Mouse (Mus musculus) cerebellum, adult 11-12 months (tissue): ENCODE measurements around the gene Slc25a1.

Source experiments
- DNase-seq: peaks from one replicate; pipeline ENCODE4 v3.0.0; 2022

The Slc25a1 gene

DNA sequence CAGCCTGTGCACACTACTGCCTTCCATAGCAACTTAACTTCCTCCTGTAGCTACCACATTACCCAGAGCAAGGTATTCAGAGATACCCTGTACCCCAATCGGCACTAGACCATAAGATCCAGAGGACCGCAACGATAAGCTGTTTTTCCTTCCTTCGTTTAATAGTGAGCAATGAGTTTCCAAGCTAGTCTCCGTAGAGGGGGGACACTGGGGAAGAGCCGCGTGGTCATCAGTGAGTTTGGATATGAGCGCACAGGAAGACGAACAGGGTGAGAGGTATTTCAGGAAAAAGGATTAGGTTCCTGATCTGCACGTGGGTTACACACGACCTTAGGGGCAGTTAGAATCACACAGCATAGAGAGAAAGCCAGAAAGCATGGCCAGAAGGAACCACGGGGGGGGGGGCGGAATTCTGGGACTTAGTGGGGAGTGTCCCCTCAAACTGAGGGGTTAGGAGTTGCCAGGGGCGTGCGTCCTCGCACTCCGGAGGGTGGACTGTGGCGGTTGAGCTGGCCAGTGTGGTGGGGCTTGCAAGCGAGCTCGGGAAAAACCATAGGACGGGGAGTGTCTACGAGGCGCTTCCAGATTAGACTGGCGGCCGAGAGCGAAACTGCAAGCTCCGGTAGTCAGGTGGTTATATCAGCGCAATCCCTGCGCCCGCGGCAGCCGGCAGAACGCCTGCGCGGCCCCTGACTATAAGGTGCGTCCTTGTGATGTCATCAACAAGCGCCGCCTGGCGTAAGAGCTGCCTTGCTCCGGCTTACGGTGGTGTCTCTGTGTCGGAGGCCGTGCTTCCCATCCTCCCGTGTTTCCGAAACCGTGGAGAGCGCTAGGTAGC, 6.5 kb downstream of the Slc25a1 start:
- peak; percentile 96 for DNase-seq

DNA sequence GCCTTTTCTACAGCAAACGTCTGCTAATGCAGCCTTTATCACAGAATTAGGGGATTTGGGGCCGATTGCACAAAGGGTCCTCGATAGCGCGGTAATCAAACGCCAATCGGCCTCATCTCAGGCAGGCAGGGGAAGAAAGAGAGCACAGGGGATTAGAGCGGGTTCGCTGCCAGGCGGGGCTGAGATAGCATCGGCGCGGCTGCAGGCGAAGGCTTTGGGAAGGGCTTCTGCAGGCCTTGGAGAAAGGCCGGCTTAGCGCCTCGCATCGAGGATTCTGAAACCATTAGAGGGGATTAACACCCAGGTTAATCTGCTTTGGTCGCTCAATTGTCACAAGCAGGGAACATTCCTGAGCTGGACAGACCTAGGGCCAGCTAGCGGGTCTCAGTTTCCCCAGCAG, 7.4 kb downstream of the Slc25a1 start:
- peak; percentile 22 for DNase-seq

DNA sequence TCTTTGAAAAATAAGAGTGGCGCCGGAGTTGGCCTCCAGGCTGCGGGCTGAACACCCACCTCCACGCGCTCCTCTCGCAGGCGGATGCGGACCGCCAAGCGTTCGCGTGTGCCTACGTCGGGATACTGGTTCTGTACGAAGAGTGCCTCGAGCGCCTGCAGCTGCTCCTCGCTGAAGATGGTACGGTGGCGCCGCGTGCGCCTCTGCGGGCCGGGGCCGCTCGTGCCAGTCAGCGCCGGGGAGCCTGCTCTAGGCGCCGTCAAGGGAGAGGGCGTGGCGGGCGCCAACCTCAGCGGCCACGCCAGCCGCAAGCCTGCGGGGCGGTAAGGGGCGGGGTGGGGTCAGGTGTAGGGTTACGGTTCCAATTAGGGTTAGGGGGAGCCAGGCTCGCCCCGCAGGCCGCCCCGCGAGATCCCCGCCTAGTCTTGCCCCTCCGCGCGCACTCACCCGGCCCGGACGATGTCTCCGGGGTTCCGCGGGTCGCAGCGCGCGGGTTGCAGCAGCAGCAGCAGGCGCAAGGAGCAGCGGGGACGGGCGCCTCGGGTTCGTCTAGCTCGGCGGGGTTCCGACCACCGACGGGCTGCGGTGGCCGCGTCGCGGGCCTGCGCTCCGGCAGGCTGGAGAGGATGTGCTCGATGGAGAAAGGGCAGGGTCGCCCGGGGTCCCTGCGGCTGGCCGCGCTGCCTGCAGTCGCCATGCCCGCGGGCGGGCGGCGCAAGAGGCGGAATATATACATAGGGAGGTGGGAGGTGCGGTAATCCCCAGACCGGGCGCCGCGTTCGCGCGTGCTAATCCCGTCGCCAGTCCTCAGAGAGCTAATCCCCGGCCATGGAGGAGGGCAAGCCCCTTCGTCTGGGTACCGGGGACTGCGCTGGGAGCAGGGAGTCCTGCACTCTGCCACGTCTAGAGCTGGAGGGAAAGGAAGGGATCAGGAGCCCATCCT, 13.4 kb downstream of the Slc25a1 start, which contains the start of gene Gsc2:
Gene Gsc2, minus strand, starts transcription at position 753 of the 943 bp plus-strand sequence.
- DNase-seq = no peak

DNA sequence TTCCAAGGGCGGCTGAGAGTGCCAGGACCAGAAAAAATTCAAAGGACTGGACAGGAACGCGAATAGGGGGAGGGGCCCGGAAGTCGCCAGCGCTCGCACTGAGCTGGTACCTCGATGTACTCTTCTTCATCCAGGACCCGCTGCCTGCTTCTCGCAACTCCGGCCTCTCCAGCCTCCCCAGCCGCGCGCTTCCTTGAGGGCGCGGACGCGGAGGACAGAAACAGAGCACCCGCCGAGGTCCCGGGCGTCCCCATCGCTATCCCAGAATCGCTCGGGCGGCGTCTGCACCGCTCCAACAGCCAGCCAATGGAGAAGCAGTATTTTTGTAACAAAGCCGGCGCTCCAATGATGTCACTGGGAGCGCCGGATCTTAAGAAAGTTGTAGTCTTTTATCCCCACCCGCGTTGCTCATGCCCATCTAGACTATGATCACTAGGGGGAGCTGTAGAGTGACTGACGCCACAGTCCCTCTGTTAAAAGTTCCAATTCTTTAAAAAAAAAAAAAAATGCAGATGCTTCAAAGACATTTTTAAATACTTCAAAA, 16.9 kb downstream of the Slc25a1 start, which contains the start of gene Ess2:
Gene Ess2, minus strand, starts transcription at position 297 of the 544 bp plus-strand sequence.
- DNase-seq = peak; percentile 94

DNA sequence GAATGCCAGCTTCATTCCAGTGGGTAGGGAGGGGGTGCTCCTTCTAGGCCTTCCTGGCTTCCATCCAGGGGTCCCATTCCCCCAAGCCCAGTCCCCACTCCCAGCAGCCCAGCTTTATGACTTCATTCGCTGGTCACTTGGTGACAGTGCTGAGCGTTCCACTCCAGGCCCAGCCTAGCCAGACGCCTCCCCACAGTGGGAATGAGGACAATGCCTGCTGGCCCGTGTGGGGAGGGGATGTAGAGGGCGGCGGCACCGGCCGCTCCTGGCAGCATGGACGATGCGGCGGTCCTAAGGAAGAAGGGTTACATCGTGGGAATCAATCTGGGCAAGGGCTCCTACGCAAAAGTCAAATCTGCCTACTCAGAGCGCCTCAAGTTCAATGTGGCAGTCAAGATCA, 29.6 kb downstream of the Slc25a1 start, which contains the start of the genes Dgcr2 and Tssk2:
Gene Dgcr2, minus strand, starts transcription at position 101 of the 400 bp plus-strand sequence.
Gene Tssk2, plus strand, starts transcription at position 176 of the 400 bp plus-strand sequence.
- DNase-seq = no peak

DNA sequence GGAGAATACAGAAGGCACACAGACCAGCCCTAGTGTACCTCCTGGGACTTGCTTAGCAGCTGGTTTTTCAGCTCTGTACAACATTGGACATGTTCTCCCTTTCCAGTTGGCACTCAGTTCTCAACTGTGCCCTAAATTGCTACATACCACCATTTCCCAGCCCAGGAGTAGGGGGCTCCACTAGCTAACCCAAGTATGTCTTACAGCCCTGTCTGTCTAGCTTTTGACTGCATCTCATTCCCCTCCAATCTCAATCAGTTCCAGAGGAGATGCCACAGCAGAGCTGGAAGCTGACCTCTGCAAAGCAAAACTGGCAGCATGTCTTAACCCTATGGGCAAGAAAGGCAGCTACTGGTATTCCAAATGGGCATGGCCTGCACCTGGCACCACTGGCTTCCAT, 31.9 kb downstream of the Slc25a1 start:
- DNase-seq = no peak

DNA sequence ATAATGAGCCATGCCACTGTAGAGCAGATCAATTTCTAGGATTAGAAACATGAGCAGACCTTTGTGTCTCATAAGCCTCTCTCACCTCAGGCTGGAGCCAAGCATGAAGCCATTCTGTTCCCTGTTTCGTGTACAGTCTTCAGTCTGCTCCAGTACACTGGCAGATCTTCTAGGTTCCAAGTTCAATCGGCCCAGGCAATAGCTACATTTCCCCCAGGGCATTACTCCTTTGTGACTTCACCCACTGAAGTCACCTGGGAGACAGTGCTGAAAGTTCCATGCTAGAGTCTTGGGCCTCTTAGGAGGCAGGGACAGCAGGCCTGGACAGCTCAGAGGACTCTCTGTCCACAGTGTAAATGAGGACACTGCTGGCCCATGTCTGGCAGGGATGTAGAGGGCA, 34.1 kb downstream of the Slc25a1 start, which contains the start of gene Tssk1:
Gene Tssk1, plus strand, starts transcription at position 301 of the 400 bp plus-strand sequence.
- DNase-seq = no peak

DNA sequence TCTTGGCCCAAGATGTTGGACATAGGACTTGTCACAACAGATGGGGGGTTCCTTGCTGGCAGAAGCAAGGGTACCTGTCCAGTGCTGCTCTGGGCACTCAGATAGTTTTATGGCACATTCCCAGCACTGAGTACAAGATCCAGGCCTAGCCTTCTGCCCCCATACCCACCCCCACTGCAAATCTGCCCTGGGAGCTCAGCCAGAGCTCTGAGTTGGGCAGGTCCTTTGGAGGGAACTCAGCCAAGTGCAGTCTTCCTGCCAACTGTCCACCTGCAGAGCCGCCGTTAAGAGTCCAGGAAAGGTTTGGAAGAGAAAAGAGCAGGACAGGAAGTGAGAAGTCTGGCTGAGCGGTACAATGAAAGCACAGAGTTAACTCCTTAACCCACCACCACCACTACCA, 35.4 kb downstream of the Slc25a1 start:
- DNase-seq = peak; percentile 92

DNA sequence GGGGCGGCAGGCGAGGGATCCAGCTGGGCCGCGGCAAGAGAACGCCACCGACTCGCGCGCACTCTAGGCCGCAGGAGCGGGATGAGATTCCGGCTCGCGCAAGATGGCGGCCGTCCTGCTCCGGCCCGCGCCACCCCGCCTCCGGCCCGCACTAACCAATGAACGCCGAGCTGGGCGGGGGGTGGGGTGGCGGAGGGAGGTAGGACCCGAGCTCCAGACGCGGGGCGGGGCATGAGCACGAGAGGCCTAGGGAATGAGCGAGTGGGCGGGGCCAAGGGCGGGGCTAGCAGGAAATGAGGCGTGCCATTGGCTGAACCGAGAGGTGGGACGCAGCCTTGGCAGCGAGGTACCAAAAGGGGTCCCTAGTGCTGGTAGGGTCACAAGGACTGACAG, 36.5 kb downstream of the Slc25a1 start, which contains the start of gene Gm20518:
Gene Gm20518, minus strand, starts transcription at position 105 of the 393 bp plus-strand sequence.
- DNase-seq = peak; percentile 99

DNA sequence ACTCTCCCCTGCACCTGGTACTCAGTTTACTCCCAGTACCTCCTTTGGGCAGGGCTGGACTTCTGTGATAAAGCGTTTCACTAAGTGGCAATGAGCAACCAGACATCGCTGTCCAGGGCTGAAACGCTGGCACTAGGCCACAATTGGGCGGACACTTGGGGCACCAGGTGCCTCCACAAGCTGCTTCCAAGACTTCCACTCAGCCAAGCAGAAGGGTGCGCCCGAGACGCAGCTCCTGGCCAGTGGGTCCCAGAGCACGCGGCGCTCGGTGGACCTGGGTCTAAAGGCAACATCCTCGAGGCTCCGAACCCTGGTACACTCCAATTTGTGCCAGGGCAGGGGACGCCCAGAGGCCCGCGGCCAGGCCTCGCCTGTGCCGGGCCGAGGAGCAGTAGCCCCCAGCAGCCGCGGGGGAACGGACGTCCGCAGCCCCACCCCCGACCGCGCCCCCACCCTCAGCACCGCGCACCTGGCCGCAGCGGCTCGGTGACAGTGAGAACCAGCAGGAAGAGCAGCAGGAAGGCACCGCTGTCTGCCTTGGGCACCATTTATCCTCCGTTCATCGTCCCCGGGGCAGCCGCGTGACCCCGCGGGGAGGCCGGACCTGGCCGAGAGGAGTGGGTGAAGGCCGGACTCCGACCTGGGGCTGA, 37.0 kb downstream of the Slc25a1 start:
- peak; percentile 95 for DNase-seq

DNA sequence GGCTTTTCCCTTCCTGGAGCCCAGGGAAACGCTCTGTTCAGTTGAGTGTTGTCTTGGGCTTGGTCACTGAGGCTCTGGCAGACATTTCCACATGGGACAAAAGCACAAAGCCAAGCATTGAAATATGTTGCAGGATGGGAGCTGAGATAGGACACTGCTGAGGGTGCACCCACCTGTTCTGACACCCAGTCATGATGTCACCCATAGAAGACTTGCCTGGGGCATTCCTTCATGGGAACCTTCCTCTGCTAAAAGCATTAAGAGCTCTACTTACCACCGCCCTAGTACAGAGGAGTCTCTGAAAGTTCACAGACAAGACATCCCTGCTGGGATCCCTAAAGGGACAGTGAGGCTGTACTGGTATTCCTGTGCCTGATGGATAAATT, 37.7 kb downstream of the Slc25a1 start:
- DNase-seq = no peak

DNA sequence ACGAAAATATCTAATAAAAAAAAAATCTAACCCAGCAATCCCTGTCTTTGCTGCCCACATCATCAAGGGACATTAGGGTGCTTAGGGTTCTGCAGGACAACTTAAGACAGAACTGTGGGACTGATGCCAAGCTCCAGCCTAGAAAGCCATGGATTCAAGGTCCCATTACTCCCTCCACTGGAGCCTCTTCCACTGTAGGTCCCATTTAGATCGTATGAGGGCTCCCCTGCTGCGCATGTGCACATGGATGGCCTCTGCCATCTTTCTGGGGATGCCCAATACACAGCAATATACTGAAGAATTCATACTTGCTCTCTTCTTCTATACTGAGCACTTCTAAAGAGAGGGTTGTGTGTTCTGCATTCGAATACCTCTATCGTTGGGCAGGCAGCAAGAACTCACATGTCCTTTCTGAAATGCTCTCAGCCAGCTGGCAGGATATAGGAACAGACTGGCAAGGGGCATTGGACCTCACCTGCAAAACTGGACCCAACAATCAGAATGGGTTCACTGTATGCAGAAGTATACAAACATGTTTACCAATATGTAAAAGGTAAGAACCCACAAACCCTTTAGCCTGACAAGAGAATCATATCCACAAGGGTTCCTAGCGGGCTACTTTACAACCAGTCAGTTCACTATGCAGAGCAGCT, 38.2 kb downstream of the Slc25a1 start:
- peak; percentile 53 for DNase-seq

DNA sequence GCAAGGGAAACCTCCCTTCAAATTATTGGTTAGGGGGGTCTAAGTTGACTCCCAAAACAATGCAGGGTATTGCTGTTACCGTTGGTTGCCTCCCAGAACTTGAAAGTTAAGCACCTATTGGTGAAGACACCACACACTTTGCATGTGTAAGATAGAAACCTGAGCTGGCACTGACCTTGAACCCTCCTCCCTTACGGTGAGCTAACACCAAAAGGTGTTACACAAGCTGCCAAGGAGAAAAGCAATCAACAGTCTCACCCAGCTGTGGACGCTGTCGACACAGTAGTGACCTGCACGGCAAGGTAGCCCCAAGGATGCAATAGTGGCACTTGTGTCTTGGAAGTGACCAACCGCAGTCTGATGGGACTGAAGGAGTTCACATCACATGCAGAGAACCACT, 43.9 kb downstream of the Slc25a1 start:
- DNase-seq = no peak

DNA sequence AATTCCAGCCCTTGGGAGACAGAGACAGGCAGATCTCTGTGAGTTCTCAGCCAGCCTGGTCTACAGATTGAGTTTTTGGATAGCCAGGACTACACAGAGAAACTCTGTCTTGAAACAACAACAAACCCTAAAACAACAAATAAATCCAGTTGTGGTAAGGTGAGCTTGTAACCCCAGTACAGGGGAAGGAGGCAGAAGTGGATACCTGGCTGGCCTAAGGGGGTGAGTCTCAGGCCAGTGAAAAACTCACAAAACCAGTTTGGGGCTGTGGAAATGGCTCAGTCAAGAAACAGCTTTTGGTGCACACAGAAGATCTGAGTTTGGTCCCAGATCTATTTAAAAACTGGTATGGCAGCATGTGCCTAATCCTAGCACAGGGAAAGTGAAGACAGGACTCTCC, 45.8 kb downstream of the Slc25a1 start:
- no peak for DNase-seq

DNA sequence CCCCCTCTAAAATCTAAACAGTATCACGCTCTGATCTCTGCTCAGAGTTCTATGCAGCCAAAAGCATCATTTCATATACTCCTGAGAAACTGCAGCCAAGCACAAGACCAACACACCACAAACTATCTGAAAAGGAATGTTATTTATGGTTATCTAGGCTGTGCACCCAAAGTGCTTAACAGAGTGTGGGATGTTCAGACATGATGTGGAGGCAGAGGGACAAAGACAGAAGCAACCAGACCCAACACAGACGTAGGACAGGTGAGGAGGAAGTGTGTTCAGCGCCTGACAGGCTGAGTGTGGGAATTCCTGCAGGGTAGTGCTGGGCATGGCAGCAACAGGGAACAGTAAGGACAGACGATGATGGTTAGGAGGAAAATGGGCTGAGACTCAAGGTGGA, 48.4 kb downstream of the Slc25a1 start:
- DNase-seq = no peak

DNA sequence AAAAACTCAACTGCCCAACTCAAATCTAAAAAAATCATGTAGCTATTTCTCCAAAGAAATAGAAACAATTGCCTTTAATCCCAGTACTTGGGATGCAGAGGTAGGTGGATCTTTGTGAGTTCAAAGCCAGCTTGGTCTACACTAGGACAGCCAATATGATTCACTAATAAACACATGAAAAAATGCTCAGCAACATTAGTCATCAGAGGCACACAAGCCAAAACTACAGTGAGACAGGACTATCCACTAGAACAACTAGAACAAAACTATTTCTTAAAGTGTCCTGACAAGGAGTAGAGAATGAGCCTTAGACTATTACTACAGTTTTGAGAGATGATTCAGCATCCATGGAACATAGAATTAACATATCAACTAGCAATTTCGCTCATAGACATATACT, 51.9 kb downstream of the Slc25a1 start:
- no peak for DNase-seq
